Mouse (Mus musculus): ENCODE measurements around the gene Nfia. TPM values are rescaled to one million over a fixed set of nuclear protein-coding genes. Genes with fewer than 3 reads are reported as not detected.
A peak's percentile ranks its signal among the peaks of the same experiment; 100 is the strongest.

Nfia gene
- polyA plus RNA-seq, 1 experiment = 57.7 TPM

GRCm38 (mm10) chr4:97950341-97951071, 178.0 kb downstream of the Nfia start:
- WGBS = 53% methylated on average over 10 of the region's 10 CpGs
- DNase-seq = no peak

GRCm38 (mm10) chr4:97953886-97954285, 181.4 kb downstream of the Nfia start:
- TF ChIP-seq CTCF (IDR thresholded peaks at IDR 0.05; ENCODE audit: insufficient read depth, low read length) = no peak
- TF ChIP-seq POLR2A (IDR thresholded peaks at IDR 0.05; ENCODE audit: borderline replicate concordance, extremely low read depth, low read depth, low read length) = no peak
- Histone ChIP-seq H3K4me3 (replicated peaks; ENCODE audit: extremely low read depth, low read depth, low read length) (no peak overlapping the region), H3K4me1 (ENCODE audit: control insufficient read depth, insufficient read depth, low read length) (peaks cover 3% of the 10 kb centered on the region)
- 72% methylated on average over 11 of the region's 11 CpGs for WGBS
- DNase-seq = no peak

More at GRCm38 (mm10) chr4:97950341-97951071, 178.0 kb downstream of the Nfia start:
- H3K4me1 ChIP-seq (ENCODE audit: control insufficient read depth, insufficient read depth, low read length) = peaks cover 3% of the 10 kb centered on the region
- H3K4me3 ChIP-seq (replicated peaks; ENCODE audit: extremely low read depth, low read depth, low read length) = no peak overlapping the region
- TF ChIP-seq POLR2A (IDR thresholded peaks at IDR 0.05; ENCODE audit: borderline replicate concordance, extremely low read depth, low read depth, low read length) (no peak), CTCF (IDR thresholded peaks at IDR 0.05; ENCODE audit: insufficient read depth, low read length) (no peak)

GRCm38 (mm10) chr4:97958121-97958520, 185.6 kb downstream of the Nfia start:
- no peak for DNase-seq
- Histone ChIP-seq H3K4me1 (ENCODE audit: control insufficient read depth, insufficient read depth, low read length) (no peaks in the 10 kb centered on the region), H3K4me3 (replicated peaks; ENCODE audit: extremely low read depth, low read depth, low read length) (no peak overlapping the region)
- TF ChIP-seq CTCF (IDR thresholded peaks at IDR 0.05; ENCODE audit: insufficient read depth, low read length) (no peak), POLR2A (IDR thresholded peaks at IDR 0.05; ENCODE audit: borderline replicate concordance, extremely low read depth, low read depth, low read length) (no peak)
- 82% methylated on average over 5 of the region's 5 CpGs for WGBS

DNA sequence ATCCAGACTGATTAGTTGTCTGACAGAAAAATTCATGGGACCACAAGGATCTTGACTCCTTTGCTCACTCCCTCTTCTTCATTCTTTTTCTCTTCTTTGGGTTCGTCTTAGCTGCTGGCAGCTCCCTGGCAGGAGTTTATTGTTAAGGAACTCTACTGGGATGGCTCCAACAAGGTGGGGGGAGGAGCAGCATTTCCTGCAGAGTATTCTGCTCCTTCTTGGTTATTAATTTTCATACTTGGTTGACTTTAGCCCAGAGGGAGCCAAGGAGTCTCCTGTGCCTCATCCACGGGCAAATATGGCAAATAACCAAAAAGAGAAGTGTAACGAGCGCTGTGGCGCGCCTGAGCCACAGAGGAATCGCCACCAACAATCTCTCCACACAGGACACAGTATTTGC, 190.3 kb downstream of the Nfia start:
- no peak for TF ChIP-seq POLR2A (IDR thresholded peaks at IDR 0.05; ENCODE audit: borderline replicate concordance, extremely low read depth, low read depth, low read length)
- TF ChIP-seq CTCF (IDR thresholded peaks at IDR 0.05; ENCODE audit: insufficient read depth, low read length) = no peak
- no peak overlapping the region for H3K4me3 ChIP-seq (replicated peaks; ENCODE audit: extremely low read depth, low read depth, low read length)
- 68% methylated on average over 7 of the region's 7 CpGs for WGBS
- H3K4me1 ChIP-seq (ENCODE audit: control insufficient read depth, insufficient read depth, low read length) = no peaks in the 10 kb centered on the region
- no peak for DNase-seq

DNA sequence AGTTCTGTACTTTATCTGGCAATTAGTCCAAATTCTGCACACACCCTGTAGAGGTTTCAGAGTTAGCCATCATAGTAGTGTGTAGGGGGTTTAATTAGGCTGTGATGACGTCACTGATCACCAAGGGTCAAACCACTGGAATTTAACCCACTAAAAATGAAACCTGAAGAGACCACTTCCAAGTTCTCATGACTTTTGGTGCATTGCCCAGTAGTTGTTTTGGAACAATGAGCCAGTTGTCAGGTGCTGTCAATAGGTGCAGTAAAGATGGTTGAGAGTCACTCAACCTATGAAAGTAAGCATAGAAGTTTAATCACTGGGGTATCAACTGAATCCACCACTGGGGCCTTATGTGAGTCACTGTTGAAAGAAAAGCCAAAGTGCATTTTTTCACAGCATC, 191.4 kb downstream of the Nfia start:
- DNase-seq = no peak
- no peak overlapping the region for H3K4me3 ChIP-seq (replicated peaks; ENCODE audit: extremely low read depth, low read depth, low read length)
- TF ChIP-seq CTCF (IDR thresholded peaks at IDR 0.05; ENCODE audit: insufficient read depth, low read length) = no peak
- no peak for TF ChIP-seq POLR2A (IDR thresholded peaks at IDR 0.05; ENCODE audit: borderline replicate concordance, extremely low read depth, low read depth, low read length)
- peaks cover 3% of the 10 kb centered on the region; the same call in 1 of the 2 replicates for H3K4me1 ChIP-seq (ENCODE audit: control insufficient read depth, insufficient read depth, low read length)
- whole genome bisulfite sequencing = 35% methylated on average over 1 of the region's 1 CpGs

- Histone ChIP-seq H3K4me1 (ENCODE audit: control insufficient read depth, insufficient read depth, low read length) (peaks cover 11% of the 10 kb centered on the region), H3K4me3 (replicated peaks; ENCODE audit: extremely low read depth, low read depth, low read length) (no peak overlapping the region)
- DNase-seq = no peak
- 68% methylated on average over 7 of the region's 7 CpGs for WGBS
- TF ChIP-seq POLR2A (IDR thresholded peaks at IDR 0.05; ENCODE audit: borderline replicate concordance, extremely low read depth, low read depth, low read length) (no peak), CTCF (IDR thresholded peaks at IDR 0.05; ENCODE audit: insufficient read depth, low read length) (no peak)
Measured at GRCm38 (mm10) chr4:97968786-97969348, 196.3 kb downstream of the Nfia start.

DNA sequence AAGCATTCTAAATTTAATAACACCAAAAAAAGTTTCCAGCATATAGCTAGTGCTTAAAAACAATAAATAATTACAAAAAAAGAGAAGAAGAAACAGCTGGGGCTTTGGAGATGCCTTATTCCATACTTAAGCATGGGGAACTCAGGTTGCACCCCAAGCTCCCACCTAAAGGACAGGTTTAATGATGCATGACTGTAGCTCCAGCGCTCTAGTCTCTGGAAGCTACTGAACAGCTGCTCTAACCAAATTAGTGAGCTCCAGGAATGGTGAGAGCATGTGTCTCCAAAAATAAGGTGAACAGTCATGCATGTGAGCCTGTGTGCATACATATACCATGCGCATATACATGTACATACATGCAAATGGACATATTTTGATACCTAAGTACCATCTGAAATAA, 200.5 kb downstream of the Nfia start:
- TF ChIP-seq CTCF (IDR thresholded peaks at IDR 0.05; ENCODE audit: insufficient read depth, low read length) = no peak
- Histone ChIP-seq H3K4me3 (replicated peaks; ENCODE audit: extremely low read depth, low read depth, low read length) (no peak overlapping the region), H3K4me1 (ENCODE audit: control insufficient read depth, insufficient read depth, low read length) (peaks cover 17% of the 10 kb centered on the region)
- WGBS = 96% methylated on average over 2 of the region's 2 CpGs
- DNase-seq = no peak

GRCm38 (mm10) chr4:97974037-97974436, 201.5 kb downstream of the Nfia start:
- WGBS = 32% methylated on average over 6 of the region's 6 CpGs
- Histone ChIP-seq H3K4me3 (replicated peaks; ENCODE audit: extremely low read depth, low read depth, low read length) (peak overlapping the region; percentile 23), H3K4me1 (ENCODE audit: control insufficient read depth, insufficient read depth, low read length) (peaks cover 14% of the 10 kb centered on the region)
- DNase-seq = no peak
- no peak for TF ChIP-seq CTCF (IDR thresholded peaks at IDR 0.05; ENCODE audit: insufficient read depth, low read length)
- TF ChIP-seq POLR2A (IDR thresholded peaks at IDR 0.05; ENCODE audit: borderline replicate concordance, extremely low read depth, low read depth, low read length) = no peak

GRCm38 (mm10) chr4:97976891-97977290, 204.4 kb downstream of the Nfia start:
- DNase-seq = no peak
- WGBS = 32% methylated on average over 5 of the region's 5 CpGs
- Histone ChIP-seq H3K4me3 (replicated peaks; ENCODE audit: extremely low read depth, low read depth, low read length) (no peak overlapping the region), H3K4me1 (ENCODE audit: control insufficient read depth, insufficient read depth, low read length) (peaks cover 11% of the 10 kb centered on the region)
- TF ChIP-seq POLR2A (IDR thresholded peaks at IDR 0.05; ENCODE audit: borderline replicate concordance, extremely low read depth, low read depth, low read length) = no peak
- TF ChIP-seq CTCF (IDR thresholded peaks at IDR 0.05; ENCODE audit: insufficient read depth, low read length) = no peak

GRCm38 (mm10) chr4:97984361-97984760, 211.8 kb downstream of the Nfia start:
- 91% methylated on average over 2 of the region's 2 CpGs for WGBS
- no peak overlapping the region for H3K4me3 ChIP-seq (replicated peaks; ENCODE audit: extremely low read depth, low read depth, low read length)
- no peak for TF ChIP-seq CTCF (IDR thresholded peaks at IDR 0.05; ENCODE audit: insufficient read depth, low read length)
- TF ChIP-seq POLR2A (IDR thresholded peaks at IDR 0.05; ENCODE audit: borderline replicate concordance, extremely low read depth, low read depth, low read length) = no peak
- DNase-seq = no peak
- H3K4me1 ChIP-seq (ENCODE audit: control insufficient read depth, insufficient read depth, low read length) = peaks cover 7% of the 10 kb centered on the region

Measured in lung, adult 2 months (tissue).